Mouse (Mus musculus): ENCODE measurements around the gene Ntsr2. TPM values are rescaled to one million over a fixed set of nuclear protein-coding genes. Genes with fewer than 3 reads are reported as not detected.

Ntsr2 gene
- total RNA-seq (2021): 1 to 10 TPM; 1.6 to 2.1 TPM
- long read RNA-seq, experiment 1: 0 reads
- long read RNA-seq, experiment 2, partial matches to known transcripts: 0 of 3 reads
- long read RNA-seq, experiment 2, other reads (novel, unspliced or antisense): 1 of 3 reads

DNA sequence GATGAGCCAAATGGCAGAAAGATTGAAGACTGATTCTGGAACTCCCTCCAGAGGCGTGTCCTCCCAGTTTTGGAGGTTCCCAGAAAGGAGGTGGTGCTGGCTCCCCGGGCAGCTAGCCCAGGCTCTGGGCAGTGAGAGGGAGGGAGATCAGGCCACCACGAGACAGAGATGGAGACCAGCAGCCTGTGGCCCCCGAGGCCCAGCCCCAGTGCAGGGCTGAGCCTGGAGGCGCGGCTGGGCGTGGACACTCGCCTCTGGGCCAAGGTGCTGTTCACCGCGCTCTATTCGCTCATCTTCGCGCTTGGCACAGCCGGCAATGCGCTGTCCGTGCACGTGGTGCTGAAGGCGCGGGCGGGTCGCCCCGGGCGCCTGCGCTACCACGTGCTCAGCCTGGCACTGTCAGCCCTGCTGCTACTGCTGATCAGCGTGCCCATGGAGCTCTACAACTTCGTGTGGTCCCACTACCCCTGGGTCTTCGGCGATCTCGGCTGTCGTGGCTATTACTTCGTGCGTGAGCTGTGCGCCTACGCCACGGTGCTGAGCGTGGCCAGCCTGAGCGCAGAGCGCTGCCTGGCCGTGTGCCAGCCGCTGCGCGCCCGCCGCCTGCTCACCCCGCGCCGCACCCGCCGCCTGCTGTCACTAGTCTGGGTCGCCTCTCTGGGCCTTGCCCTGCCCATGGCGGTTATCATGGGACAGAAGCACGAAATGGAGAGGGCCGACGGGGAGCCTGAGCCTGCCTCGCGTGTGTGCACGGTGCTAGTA is at the start of gene Ntsr2:
Ntsr2 (plus strand) TSS at position 51 of the 762 bp plus-strand sequence.
- DNase-seq (ENCODE audit: low spot score in 2 of 2): peak; percentile 78 to 81

DNA sequence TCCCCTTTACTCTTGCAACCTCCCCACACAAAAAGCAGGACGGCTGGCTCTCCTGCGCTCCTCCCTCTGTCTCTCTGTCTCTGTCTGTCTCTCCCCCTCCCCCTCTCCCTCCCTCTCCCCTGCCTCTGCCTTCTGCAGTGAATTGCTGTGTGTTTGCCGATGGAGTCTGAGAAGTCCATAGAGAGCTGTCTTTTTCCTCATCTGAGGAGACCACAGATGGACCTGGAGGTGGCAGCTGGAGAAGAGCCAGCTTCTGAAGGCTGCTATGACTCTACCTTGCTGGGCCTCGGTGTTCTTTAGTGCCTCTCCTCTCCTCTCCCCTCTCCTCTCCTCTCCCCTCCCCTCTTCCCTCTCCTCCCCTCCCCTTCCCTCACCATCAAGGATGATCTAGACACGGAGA is 47.6 kb upstream of the Ntsr2 start:
- DNase-seq (ENCODE audit: low spot score in 2 of 2): no peak

DNA sequence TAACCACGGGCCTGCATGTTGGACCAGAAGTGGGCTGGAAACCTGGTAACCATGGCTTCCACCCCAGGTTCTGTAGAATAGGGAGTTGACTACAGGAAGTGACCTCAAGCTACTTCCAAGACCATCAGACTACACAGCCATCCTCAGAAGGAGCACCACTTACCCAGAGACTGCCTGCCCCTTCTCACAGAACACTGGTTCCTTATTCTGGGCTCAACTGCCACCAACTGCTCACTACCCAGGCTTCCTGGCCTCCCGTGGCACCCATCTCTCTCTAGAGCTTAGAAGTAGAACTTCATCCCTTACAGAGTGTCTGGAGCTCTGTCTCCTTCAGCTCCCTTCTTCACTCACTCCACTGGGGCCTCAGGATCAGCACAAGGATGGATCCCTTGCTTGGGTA is 42.2 kb upstream of the Ntsr2 start, which contains the start of gene Lpin1:
Lpin1 (minus strand) TSS at position 31 of the 400 bp plus-strand sequence.
- no peak for DNase-seq (ENCODE audit: low spot score in 2 of 2)

DNA sequence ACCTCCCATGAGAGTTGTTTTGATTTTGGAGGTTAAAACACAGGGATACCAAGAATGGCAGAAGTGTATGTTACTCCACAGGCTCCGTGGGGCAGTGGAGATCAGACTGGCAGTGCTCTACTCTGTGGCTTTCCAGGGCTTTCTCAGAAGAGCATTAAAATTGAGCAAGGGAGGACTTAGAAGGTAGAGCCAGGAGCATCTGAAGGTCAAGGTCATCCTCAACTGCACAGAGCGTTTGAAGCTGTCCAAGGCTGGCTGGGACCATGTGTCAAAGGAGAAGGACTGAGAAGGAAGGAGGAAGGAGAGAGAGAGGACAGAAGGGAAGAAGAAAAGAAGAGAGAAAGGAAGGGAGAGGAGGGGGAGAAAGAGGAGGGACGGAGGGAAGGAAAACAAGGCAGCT is 38.6 kb upstream of the Ntsr2 start:
- no peak for DNase-seq (ENCODE audit: low spot score in 2 of 2)

GRCm38 (mm10) chr12:16615738-16616137 is 37.4 kb upstream of the Ntsr2 start:
- no peak for DNase-seq (ENCODE audit: low spot score in 2 of 2)

GRCm38 (mm10) chr12:16618512-16619274 is 34.5 kb upstream of the Ntsr2 start:
- peak; percentile 47 to 69 for DNase-seq (ENCODE audit: low spot score in 2 of 2)

DNA sequence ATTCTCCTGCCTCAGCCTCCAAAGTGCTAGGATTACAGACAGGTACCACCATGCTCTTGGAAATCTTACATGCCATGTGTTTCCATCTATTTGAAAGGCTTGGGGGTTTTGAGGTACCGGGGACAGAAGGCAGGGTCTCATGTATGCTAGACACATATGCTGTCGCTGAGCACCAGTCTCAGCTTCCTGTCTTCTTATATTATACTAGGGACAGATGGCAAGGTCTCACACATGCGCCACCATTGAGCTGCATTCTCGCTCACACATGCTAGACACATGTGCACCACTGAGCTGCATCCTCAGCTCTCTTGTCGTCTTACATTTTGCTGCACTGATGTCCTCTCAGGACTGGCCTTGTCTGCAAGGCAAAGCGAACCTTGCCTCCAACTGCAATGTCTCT is 33.7 kb upstream of the Ntsr2 start:
- no peak for DNase-seq (ENCODE audit: low spot score in 2 of 2)

DNA sequence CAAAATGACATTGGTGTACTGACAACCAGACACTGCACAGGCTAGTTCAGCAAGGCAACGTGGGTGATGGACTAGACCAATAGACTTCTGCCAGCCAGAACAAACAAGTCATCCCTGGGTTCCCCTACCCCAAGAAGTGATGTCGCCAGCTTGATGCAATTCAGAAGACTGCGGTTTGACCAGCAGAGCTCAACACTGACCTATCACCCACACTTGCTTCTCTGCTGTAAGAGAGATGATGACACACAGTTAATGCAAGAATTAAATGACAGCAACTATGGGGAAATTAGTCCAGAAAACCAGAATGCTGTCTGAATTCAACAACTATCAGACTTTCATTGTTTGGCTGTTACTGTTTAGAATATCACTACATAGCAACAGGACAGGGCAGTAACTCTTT is 33.0 kb upstream of the Ntsr2 start:
- no peak for DNase-seq (ENCODE audit: low spot score in 2 of 2)

DNA sequence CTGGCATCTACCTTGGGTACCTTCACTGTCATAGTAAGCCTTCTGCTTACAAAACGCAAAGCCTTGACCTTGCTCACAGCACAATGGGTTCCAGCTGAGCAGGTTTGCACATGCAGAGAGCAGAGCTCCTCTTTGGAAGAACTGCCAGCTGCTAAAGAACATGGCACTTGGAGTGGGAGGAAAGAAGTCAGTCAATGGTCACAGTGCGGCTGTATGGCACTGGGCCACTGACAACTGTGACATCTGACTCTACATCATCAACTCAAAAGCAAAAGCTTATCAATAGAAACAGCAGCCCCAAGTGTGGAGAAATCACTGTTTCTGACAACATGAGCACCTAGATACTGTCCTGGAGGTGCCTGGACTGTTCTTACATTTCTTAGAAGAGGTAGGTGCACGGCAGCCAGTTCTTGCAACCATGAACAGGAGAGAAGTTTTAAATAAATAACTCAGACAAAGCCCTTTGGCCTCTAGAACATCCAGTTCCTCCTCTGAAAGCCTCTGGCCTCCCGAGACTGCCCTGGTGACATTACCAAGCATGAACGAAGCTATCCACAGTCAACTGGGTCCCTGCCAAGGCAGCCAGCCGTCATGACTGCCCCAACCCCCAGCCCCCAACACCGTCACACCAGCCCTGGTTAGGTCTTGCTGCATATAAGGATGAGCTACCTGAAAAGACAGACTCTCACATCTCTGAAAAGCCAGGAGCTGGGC is 22.9 kb upstream of the Ntsr2 start:
- peak; percentile 12 to 46 for DNase-seq (ENCODE audit: low spot score in 2 of 2)

DNA sequence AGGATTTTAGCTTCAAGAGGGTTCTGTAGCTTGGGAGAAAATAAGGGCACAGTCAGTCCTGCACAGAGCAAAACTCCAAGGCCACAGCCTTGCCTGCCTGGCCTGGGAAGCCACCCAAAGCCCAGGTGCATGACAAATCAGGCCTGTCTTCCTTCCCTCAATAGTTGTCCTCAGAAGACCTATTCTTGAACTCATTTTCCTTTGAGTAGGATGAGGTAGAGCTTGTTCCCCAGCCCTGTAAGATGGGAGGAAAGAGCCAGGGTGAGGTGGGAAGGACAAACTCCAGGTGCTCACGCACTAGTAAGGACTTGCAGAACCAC is 22.4 kb upstream of the Ntsr2 start:
- no peak for DNase-seq (ENCODE audit: low spot score in 2 of 2)

- DNase-seq (ENCODE audit: low spot score in 2 of 2): no peak
Measured at GRCm38 (mm10) chr12:16631423-16631822, 21.8 kb upstream of the Ntsr2 start.

GRCm38 (mm10) chr12:16633235-16633634 is 19.9 kb upstream of the Ntsr2 start:
- no peak for DNase-seq (ENCODE audit: low spot score in 2 of 2)

DNA sequence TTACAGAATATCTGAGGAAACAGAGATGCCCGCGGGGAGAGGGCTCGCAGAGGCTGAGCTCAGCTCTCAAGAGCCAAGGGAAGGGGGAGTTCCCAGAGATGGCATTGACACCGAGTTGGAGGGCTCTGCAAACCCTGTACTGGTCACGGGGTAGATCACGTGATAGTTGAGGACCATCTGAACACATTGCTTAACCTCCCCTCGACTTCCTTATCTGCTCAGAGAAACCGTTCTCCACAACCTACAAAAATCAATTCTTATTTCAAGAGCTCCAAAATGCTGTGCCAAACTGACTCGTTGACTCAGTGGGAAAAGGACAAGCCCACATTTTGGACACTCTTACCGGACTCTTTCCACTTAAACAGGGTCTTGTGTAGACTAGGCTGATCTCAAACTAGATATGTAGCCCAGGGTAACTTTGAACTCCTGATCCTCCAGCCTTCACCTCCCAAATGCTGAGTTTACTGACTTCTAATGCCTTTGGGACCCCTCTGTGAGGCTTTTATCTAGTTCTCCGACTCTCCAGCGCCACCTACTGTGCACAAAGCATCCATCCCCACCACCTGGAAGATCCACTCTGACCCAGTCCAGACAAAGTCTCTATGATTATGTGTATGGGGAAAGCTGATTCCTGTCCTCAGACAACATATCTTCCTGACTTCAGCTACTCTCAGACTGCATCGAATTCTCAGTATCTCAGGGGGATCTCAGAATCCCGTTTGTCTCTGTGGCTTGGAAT is 18.9 kb upstream of the Ntsr2 start:
- DNase-seq (ENCODE audit: low spot score in 2 of 2): peak; percentile 51 to 64

- no peak for DNase-seq (ENCODE audit: low spot score in 2 of 2)
Measured at GRCm38 (mm10) chr12:16635816-16636215, 17.4 kb upstream of the Ntsr2 start.

GRCm38 (mm10) chr12:16639078-16639771 is 14.0 kb upstream of the Ntsr2 start:
- no peak for DNase-seq (ENCODE audit: low spot score in 2 of 2)

DNA sequence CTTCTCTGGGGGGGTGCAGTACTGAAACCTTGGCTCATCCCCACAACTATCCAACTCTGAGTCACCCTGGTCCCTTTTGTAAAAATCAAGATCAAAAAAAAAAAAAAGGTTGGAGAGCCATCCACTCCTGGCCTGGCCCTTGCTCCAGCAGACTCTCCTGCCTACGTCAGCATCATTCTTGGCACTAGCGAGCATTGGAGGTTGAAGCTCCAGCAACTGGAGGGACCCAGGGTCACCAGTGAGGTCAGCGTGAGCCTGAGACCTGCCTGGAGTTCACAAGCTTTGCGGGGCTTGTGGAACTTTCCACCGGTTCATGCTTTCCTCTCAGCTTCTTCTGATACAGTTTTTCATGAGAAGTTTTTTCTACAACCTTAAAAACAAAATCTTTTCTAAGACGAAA is 13.1 kb upstream of the Ntsr2 start:
- DNase-seq (ENCODE audit: low spot score in 2 of 2): no peak

- no peak for DNase-seq (ENCODE audit: low spot score in 2 of 2)
Measured at GRCm38 (mm10) chr12:16642000-16642399, 11.2 kb upstream of the Ntsr2 start.

DNA sequence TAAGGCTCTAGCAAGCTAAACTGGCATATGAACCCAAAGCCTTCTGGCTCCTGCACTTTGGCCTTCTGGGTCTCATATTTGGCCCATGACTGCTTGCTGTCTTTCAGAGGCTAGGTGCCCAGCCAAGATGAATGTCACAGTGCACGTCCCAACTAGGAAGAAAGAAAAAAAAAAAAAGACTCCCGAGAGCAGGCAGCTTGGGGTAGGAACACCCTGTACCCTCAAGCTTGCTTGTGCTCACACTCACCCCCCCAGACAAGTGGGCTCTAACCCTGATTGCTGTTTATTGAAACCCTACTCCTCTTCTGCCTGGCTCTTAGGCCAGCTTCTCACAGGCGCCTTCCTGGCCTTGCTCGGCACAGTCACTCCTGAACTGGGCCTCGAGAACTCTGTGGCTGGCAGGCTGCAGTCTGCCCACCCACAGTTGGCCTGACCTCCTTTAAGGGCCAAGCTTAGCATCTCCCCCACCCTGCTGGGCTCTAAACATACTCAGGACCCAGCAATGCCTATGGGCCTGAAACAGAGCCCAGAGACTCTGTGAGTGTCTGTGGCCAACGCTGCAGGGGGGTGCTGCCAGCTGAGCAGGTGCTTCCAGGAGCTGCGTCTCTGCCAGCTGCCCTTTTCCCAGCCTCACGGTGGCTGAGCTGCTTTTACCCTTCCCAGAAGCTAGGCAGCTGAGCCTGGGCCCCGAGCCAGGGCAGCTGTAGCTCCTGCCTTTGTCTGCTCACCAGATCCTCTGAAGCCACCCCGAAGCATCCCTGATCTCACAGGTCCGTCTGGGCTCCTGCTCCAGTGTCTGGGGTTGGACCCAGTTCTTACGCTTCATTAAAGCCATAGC is 9.5 kb upstream of the Ntsr2 start:
- no peak for DNase-seq (ENCODE audit: low spot score in 2 of 2)

DNA sequence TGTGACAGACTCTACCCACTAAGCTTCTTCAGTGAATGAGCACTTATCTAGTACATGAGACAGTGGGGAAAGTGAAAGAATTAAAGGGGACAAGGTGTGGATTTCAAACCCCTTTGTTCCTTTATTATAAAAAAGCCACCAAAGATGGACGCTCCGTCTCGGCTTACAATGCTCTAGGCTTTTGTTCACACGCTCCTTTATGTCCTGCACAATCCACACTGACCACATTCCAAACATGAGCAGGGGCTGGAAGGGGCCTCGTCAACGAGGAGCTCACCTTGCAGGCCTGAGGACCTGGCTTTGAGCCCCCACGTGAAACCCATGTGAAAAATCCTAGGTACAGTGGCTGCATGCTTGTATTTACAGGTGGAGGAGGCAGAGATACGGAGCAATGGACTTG is 8.5 kb upstream of the Ntsr2 start:
- DNase-seq (ENCODE audit: low spot score in 2 of 2): no peak

Data from adrenal gland, adult 18-20 months (tissue).